31 mouse cellular contexts compared by ENCODE assay signal in genomic region chr2:155554426-155554985, GRCm38 (mm10). TPM values are rescaled to one million over a fixed set of nuclear protein-coding genes. Genes with fewer than 3 reads are reported as not detected.
DNase-seq lines count a peak whose midpoint lies in the region; TF ChIP-seq lines count a peak whose summit lies in the region.
"Had no signal": no experiment of that assay in that cellular context is flagged by ENCODE, and none has a peak within 500 bp of the region (broad histone marks: within the 10 kb centered on the region; RNA-seq: fewer than 3 reads in every experiment).

No protein-coding gene starts in this region.

- TF ChIP-seq RAD21 in MEL (IDR thresholded peaks at IDR 0.05; ENCODE audit: low read depth, low read length): no peak

- no peaks in the 10 kb centered on the region for H3K4me1 ChIP-seq in spleen, adult 2 months (ENCODE audit: control insufficient read depth, insufficient read depth, insufficient read length)
- peaks cover 20 to 21% of the 10 kb centered on the region in 2 experiments for H3K4me1 ChIP-seq in MEL (ENCODE audit: control insufficient read depth in 1 of 2, insufficient read depth in 2 of 2, low read length in 2 of 2)
- H3K4me1 ChIP-seq: forebrain, embryonic 13.5 days; heart, embryonic 12.5 days; hindbrain, embryonic 15.5 days; intestine, embryonic 15.5 days; midbrain, embryonic 12.5 days; neural tube, embryonic 13.5 days had no signal

- no peak for TF ChIP-seq EP300 in MEL (IDR thresholded peaks at IDR 0.05; ENCODE audit: low read depth in 1 of 2, low read length in 2 of 2)

- no peaks in the 10 kb centered on the region for H3K27me3 ChIP-seq in spleen, adult 2 months (ENCODE audit: control insufficient read depth, insufficient read depth, low read length)
- H3K27me3 ChIP-seq in MEL (ENCODE audit: control insufficient read depth in 1 of 2, insufficient read depth in 2 of 2, low read length in 2 of 2): no peaks in the 10 kb centered on the region
- H3K27me3 ChIP-seq: forebrain, embryonic 13.5 days; heart, embryonic 12.5 days; hindbrain, embryonic 15.5 days; intestine, embryonic 15.5 days; liver, embryonic 12.5 days; megakaryocyte, embryonic 14.5 days; midbrain, embryonic 12.5 days; neural tube, embryonic 13.5 days had no signal

- H3K9me3 ChIP-seq in MEL (replicated peaks; ENCODE audit: insufficient read depth, low read length): no peaks in the 10 kb centered on the region
- H3K9me3 ChIP-seq: forebrain, embryonic 13.5 days; heart, embryonic 12.5 days; hindbrain, embryonic 15.5 days; intestine, embryonic 15.5 days; liver, embryonic 12.5 days; megakaryocyte, embryonic 14.5 days; midbrain, embryonic 12.5 days; neural tube, embryonic 13.5 days had no signal

- no peak overlapping the region for H3K4me3 ChIP-seq in spleen, adult 2 months (ENCODE audit: extremely low read depth, insufficient read depth, insufficient read length)
- H3K4me3 ChIP-seq in MEL (ENCODE audit: control insufficient read depth in 1 of 2, insufficient read depth in 1 of 2, low read depth in 2 of 2, low read length in 2 of 2): no peak overlapping the region
- H3K4me3 ChIP-seq: forebrain, embryonic 13.5 days; heart, embryonic 12.5 days; hindbrain, embryonic 15.5 days; intestine, embryonic 15.5 days; liver, embryonic 12.5 days; megakaryocyte, embryonic 14.5 days; midbrain, embryonic 12.5 days; myocyte; neural tube, embryonic 13.5 days had no signal

- no peak for TF ChIP-seq CTCF in spleen, adult 2 months (IDR thresholded peaks at IDR 0.05; ENCODE audit: extremely low read depth, insufficient read depth, insufficient read length, insufficient replicate concordance)
- TF ChIP-seq CTCF in MEL (IDR thresholded peaks at IDR 0.05 in 2 of 3, conservative IDR thresholded peaks at IDR 0.05 in 1 of 3; ENCODE audit: control insufficient read depth in 1 of 3, insufficient read depth in 1 of 3, low read depth in 2 of 3, low read length in 3 of 3, poor library complexity in 1 of 3, severe bottlenecking in 1 of 3): no peak

- H3K27ac ChIP-seq in spleen, adult 2 months (ENCODE audit: insufficient read depth, low read length): peak overlapping the region; percentile 67
- H3K27ac ChIP-seq in MEL (ENCODE audit: control insufficient read depth, low read depth, low read length): no peak overlapping the region
- H3K27ac ChIP-seq: forebrain, embryonic 13.5 days; hindbrain, embryonic 15.5 days; intestine, embryonic 15.5 days; kidney, postnatal 0 days; liver, embryonic 12.5 days; midbrain, embryonic 12.5 days; neural tube, embryonic 13.5 days had no signal

- H3K36me3 ChIP-seq in spleen, adult 2 months (ENCODE audit: control insufficient read depth, insufficient read depth, low read length): peaks cover 3% of the 10 kb centered on the region; the same call in 1 of the 2 replicates
- peaks cover 0 to 20% of the 10 kb centered on the region in 2 experiments; a peak in 2 of 4 replicates for H3K36me3 ChIP-seq in MEL (ENCODE audit: control insufficient read depth in 1 of 2, insufficient read depth in 2 of 2, low read length in 2 of 2)
- H3K36me3 ChIP-seq: intestine, embryonic 15.5 days had no signal

- TF ChIP-seq POLR2A in spleen, adult 2 months (IDR thresholded peaks at IDR 0.05; ENCODE audit: low read depth, low read length): no peak
- TF ChIP-seq POLR2A in MEL (IDR thresholded peaks at IDR 0.05; ENCODE audit: control insufficient read depth in 1 of 2, insufficient read depth in 1 of 2, low read depth in 1 of 2, low read length in 2 of 2, poor library complexity in 1 of 2): no peak

- no peak overlapping the region for H3K9ac ChIP-seq in MEL (ENCODE audit: control insufficient read depth, low read depth, low read length, poor library complexity, severe bottlenecking)
- H3K9ac ChIP-seq: forebrain, embryonic 13.5 days; heart, embryonic 12.5 days; hindbrain, embryonic 15.5 days; intestine, embryonic 15.5 days; liver, embryonic 12.5 days; liver, postnatal 0 days; midbrain, embryonic 12.5 days; neural tube, embryonic 13.5 days had no signal

- no peaks in the 10 kb centered on the region for H3K79me2 ChIP-seq in MEL (ENCODE audit: control insufficient read depth, insufficient read depth, low read length, poor library complexity)

- DNase-seq in spleen, adult 2 months (ENCODE audit: low read depth in 1 of 2, low spot score in 2 of 2): no peak
- no peak for DNase-seq in spleen, postnatal 36 days (ENCODE audit: low spot score in 2 of 2)
- DNase-seq in CD4-positive helper T cell, adult 2 months (ENCODE audit: low read depth, low spot score): peak; percentile 69
- DNase-seq in MEL (ENCODE audit: low read depth, low spot score): no peak
- peak; percentile 64 for DNase-seq in naive thymus-derived CD4-positive, alpha-beta T cell, adult 2 months (ENCODE audit: low read depth)
- no peak for DNase-seq in layer of hippocampus, adult 9-11 months
- DNase-seq in adrenal gland, postnatal 36 days: no peak
- DNase-seq: adrenal gland, adult 8-10 months; cerebellum, adult 8-10 months; cerebellum, postnatal 25 days; gastrocnemius, postnatal 25 days; heart, adult 18-20 months; kidney, adult 2 months; kidney, postnatal 4 days; layer of hippocampus, postnatal 36 days; left cerebral cortex, postnatal 4 days; liver, postnatal 0 days; lung, postnatal 10 days; right cerebral cortex, postnatal 4 days had no signal

- WGBS in spleen, adult 2 months: 44% methylated on average over 2 of the region's 2 CpGs

TF ChIP-seq in MEL, 35 proteins besides CTCF, POLR2A, EP300 and RAD21:
- TF ChIP-seq ZNF384 (IDR thresholded peaks at IDR 0.05; ENCODE audit: low read depth, low read length): peak; percentile 47; the same call in 1 of the 2 replicates
- TF ChIP-seq CHD2 (IDR thresholded peaks at IDR 0.05; ENCODE audit: low read length): no peak

RNA-seq across cellular contexts. Expression of gene Ggt7, which starts 36.5 kb away (rescaled TPM):
- 8.1 and 9.6 TPM in 2 replicates for polyA plus RNA-seq in spleen, adult 2 months (2012; rRNA removed)
- 1.3 and 1.8 TPM in 2 replicates for total RNA-seq in MEL (2012; rRNA removed)
- 1 to 10 TPM in 1 of 2 experiments, not detected in 1; 2.1 TPM for polyA plus RNA-seq in MEL (2012; ENCODE audit: insufficient read depth in 1 of 2, insufficient read length in 2 of 2, low read depth in 1 of 2, low replicate concordance in 2 of 2, missing spikeins in 1 of 2)
- total RNA-seq in adrenal gland, postnatal 36 days (2021): 1 to 10 TPM; 2.3 to 5.1 TPM
- total RNA-seq: hematopoietic stem cell, adult 5-6 weeks had no signal

RNA-seq across cellular contexts. Expression of gene Acss2, which starts 36.8 kb away (rescaled TPM):
- 13.1 TPM in 2 replicates for polyA plus RNA-seq in spleen, adult 2 months (2012; rRNA removed)
- total RNA-seq in MEL (2012; rRNA removed): 2.9 and 5.4 TPM in 2 replicates
- polyA plus RNA-seq in MEL (2012; ENCODE audit: insufficient read depth in 1 of 2, insufficient read length in 2 of 2, low read depth in 1 of 2, low replicate concordance in 2 of 2, missing spikeins in 1 of 2): 10 to 100 TPM in 1 of 2 experiments, not detected in 1; 11.0 TPM
- 100 to 1,000 TPM in 1 of 2 experiments, 10 to 100 TPM in 1; 80.9 to 128 TPM for total RNA-seq in adrenal gland, postnatal 36 days (2021)

RNA-seq across cellular contexts. Expression of gene Gss, which starts 38.1 kb away (rescaled TPM):
- 9.9 and 11.3 TPM in 2 replicates for polyA plus RNA-seq in spleen, adult 2 months (2012; rRNA removed)
- 21.9 and 22.8 TPM in 2 replicates for total RNA-seq in MEL (2012; rRNA removed)
- polyA plus RNA-seq in MEL (2012; ENCODE audit: insufficient read depth in 1 of 2, insufficient read length in 2 of 2, low read depth in 1 of 2, low replicate concordance in 2 of 2, missing spikeins in 1 of 2): 10 to 100 TPM in 1 of 2 experiments, not detected in 1; 24.0 TPM
- 10 to 100 TPM; 54.2 to 74.3 TPM for total RNA-seq in adrenal gland, postnatal 36 days (2021)

RNA-seq across cellular contexts. Expression of gene Myh7b, which starts 56.5 kb away (rescaled TPM):
- 0.04 TPM in 2 replicates for polyA plus RNA-seq in spleen, adult 2 months (2012; rRNA removed)
- 2.2 and 3.2 TPM in 2 replicates for total RNA-seq in MEL (2012; rRNA removed)
- 1 to 10 TPM in 1 of 2 experiments, not detected in 1; 5.9 TPM for polyA plus RNA-seq in MEL (2012; ENCODE audit: insufficient read depth in 1 of 2, insufficient read length in 2 of 2, low read depth in 1 of 2, low replicate concordance in 2 of 2, missing spikeins in 1 of 2)
- under 1 TPM; 0.03 to 0.07 TPM for total RNA-seq in adrenal gland, postnatal 36 days (2021)
- polyA plus RNA-seq: urinary bladder, adult 2 months had no signal

Comparison
In these comparisons a context has a peak if more than half of its experiments do, and no peak if none do; other contexts are left out.
1. DNase-seq: peak in CD4-positive helper T cell, adult 2 months (single experiment) and naive thymus-derived CD4-positive, alpha-beta T cell, adult 2 months (single experiment); none in spleen, adult 2 months (0 of 2), spleen, postnatal 36 days (0 of 2), MEL (single experiment), layer of hippocampus, adult 9-11 months (single experiment) and adrenal gland, postnatal 36 days (0 of 2).
2. RNA of gene Acss2, which starts 36.8 kb away (total RNA-seq): 80.9 to 128 TPM in adrenal gland, postnatal 36 days; 2.9 to 5.4 TPM in MEL; every median in the first group is over 10 times any median in the second.